Mouse (Mus musculus) kidney, embryonic 16.5 days (tissue): Measurements from ENCODE around the gene Nynrin. TPM values are rescaled to one million over a fixed set of nuclear protein-coding genes. Genes with fewer than 3 reads are reported as not detected.

ENCODE experiments used
- ATAC-seq: fragments of 200-750 bp; cut with Nextera tagmentation; 2 replicates; pipeline ENCODE4 v1.8.0; 2017; ENCODE audit warnings: moderate TSS enrichment; ENCODE audit not compliant: low FRiP score, low TSS enrichment
- H3K27ac ChIP-seq: fragments of 300-500 bp; sonication (generic); 2 replicates; pipeline ENCODE4 v1.5.1; 2014; ENCODE audit warnings: low read length
- H3K27me3 ChIP-seq: fragments of 300-500 bp; sonication (generic); 2 replicates; pipeline ENCODE4 v1.6.1; 2014; ENCODE audit warnings: low read length, control low read depth, mixed read lengths; ENCODE audit not compliant: insufficient read depth
- H3K36me3 ChIP-seq: fragments of 300-500 bp; sonication (generic); 2 replicates; pipeline ENCODE4 v1.6.1; 2014; ENCODE audit warnings: low read length, control low read depth, mixed read lengths; ENCODE audit not compliant: insufficient read depth
- H3K4me1 ChIP-seq: fragments of 300-500 bp; sonication (generic); 2 replicates; pipeline ENCODE4 v1.6.1; 2014; ENCODE audit warnings: low read length, control low read depth, mixed read lengths; ENCODE audit not compliant: insufficient read depth
- H3K4me2 ChIP-seq: fragments of 300-500 bp; sonication (generic); replicated peaks from 2 replicates; pipeline ENCODE4 v1.6.1; 2014; ENCODE audit warnings: low read depth, low read length
- H3K4me3 ChIP-seq: fragments of 300-500 bp; sonication (generic); 2 replicates; pipeline ENCODE4 v1.5.1; 2014; ENCODE audit warnings: mild to moderate bottlenecking, low read length
- H3K9ac ChIP-seq: fragments of 300-500 bp; sonication (generic); replicated peaks from 2 replicates; pipeline ENCODE4 v1.6.1; 2014; ENCODE audit warnings: low read length
- H3K9me3 ChIP-seq: fragments of 300-500 bp; sonication (generic); 2 replicates; pipeline ENCODE4 v1.6.1; 2016; ENCODE audit warnings: low read length, control low read depth
- WGBS: fragments of 180-500 bp; shearing (Covaris S2); extraction: QIAGEN DNeasy Blood & Tissue Kit; methylation state at CpG from one replicate; pipeline ENCODE4 v1.1.7; 2014; 5-methylcytosine and 5-hydroxymethylcytosine counted together
- polyA plus RNA-seq: library from polyadenylated mRNA; unstranded; fragments of >200 nt; fragmentation: Nextera tagmentation; extraction: Ambion mirVana; gene quantifications from 2 replicates; pipeline ENCODE4 v1.2.1, GENCODE M21; 2015

Nynrin gene
- polyA plus RNA-seq, 1 experiment from 2014 or later = 22.5 TPM

DNA sequence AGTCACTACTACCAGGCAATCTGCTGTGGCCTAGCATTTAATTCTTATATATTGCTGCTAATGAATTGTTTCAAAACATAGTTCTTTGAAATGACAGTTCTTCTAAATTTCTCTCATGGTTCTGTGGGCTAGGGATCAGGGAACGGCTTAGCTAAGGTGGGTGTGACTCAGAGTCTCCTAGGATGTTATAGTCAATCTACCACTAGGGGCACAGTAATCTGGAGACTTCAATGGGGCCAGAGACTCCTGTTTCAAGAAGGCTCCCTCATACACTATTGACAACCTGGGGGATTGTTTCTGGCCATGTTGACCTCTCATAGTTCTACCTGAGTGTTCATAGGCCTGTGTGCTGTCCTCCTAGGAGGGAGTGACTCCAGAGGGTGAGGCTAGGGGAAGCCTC is 51.7 kb downstream of the Nynrin start:
- H3K9ac ChIP-seq = no peak overlapping the region
- H3K4me1 ChIP-seq = peaks cover 7% of the 10 kb centered on the region
- no peaks in the 10 kb centered on the region for H3K9me3 ChIP-seq
- ATAC-seq = no peak
- H3K4me3 ChIP-seq = no peak overlapping the region
- H3K4me2 ChIP-seq = no peak overlapping the region
- H3K36me3 ChIP-seq = no peaks in the 10 kb centered on the region
- 35% methylated on average over 1 of the region's 1 CpGs for WGBS
- H3K27ac ChIP-seq = no peak overlapping the region
- H3K27me3 ChIP-seq = no peaks in the 10 kb centered on the region; the same call in 1 of the 2 replicates

DNA sequence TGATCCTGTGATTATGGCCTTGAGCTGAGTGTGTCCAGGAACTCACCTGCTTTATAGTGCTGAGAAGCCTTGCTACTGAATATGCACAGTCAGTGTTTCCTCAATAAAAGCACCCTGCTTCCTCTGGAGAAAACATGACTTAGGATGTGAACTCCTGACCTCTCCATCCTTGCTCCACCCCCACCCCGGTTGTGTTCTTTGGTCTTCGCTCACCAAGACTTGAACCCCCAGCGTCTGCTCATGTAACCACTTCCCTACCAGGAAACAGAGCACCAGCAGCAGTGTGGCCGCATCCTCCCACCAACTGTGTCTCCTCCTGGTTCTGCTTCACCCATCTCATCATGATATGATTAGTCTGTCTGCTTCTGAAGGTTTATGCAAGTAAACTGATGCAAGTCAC is 59.6 kb downstream of the Nynrin start:
- no peaks in the 10 kb centered on the region for H3K27me3 ChIP-seq
- H3K36me3 ChIP-seq = no peaks in the 10 kb centered on the region
- H3K27ac ChIP-seq = no peak overlapping the region
- no peak overlapping the region for H3K9ac ChIP-seq
- ATAC-seq = no peak
- H3K4me1 ChIP-seq = no peaks in the 10 kb centered on the region
- H3K9me3 ChIP-seq = no peaks in the 10 kb centered on the region
- no peak overlapping the region for H3K4me2 ChIP-seq
- 36% methylated on average over 4 of the region's 4 CpGs for WGBS
- no peak overlapping the region for H3K4me3 ChIP-seq

DNA sequence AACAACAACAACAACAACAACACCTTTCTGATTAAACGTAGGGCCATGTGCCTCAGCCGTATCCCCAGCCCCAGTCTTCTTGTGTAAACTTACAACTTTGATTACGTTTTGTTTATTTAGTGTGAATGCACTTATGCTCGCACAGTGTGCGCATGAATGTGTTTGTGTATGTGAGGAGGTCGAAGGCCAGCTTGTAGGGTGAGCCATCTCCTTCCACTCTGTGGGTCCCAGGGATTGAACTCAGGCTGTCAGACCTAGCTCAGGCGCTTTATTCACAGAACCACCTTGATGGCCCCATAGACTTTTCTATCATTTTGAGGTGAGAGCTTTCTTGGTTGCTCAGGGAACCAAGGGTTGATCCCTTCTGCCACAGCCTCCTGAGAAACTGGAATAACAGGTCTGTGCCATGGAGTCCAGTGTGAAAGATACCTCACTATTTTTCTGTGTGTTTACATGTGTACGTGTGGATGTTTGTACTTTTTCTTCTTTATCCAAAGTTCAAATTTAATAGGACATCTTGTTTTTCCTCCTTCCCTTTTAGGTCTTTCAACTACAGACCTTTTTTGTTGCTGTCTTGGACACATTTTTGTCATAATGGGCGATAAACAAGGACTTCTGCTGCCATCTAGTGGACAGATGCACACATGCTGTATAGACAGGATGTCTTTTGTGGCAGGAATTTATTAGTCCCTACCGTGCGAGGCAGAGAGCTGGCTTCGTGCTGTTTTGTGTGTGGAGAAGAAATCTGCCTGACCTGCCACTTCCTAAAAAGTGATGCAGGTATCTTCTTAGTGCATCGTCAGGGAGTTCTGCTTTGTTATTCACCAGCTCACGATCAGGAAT is 64.7 kb downstream of the Nynrin start:
- H3K9ac ChIP-seq = peak overlapping the region; percentile 38; the same call in 1 of the 2 replicates
- H3K4me1 ChIP-seq = no peaks in the 10 kb centered on the region
- no peak overlapping the region for H3K4me3 ChIP-seq
- H3K4me2 ChIP-seq = 0 out of 2 replicates have a peak overlapping the region, but pooled peaks have one; percentile 15
- ATAC-seq = peak; percentile 85
- H3K9me3 ChIP-seq = no peaks in the 10 kb centered on the region
- H3K36me3 ChIP-seq = no peaks in the 10 kb centered on the region
- H3K27me3 ChIP-seq = no peaks in the 10 kb centered on the region
- WGBS = 39% methylated on average over 14 of the region's 14 CpGs
- no peak overlapping the region for H3K27ac ChIP-seq

DNA sequence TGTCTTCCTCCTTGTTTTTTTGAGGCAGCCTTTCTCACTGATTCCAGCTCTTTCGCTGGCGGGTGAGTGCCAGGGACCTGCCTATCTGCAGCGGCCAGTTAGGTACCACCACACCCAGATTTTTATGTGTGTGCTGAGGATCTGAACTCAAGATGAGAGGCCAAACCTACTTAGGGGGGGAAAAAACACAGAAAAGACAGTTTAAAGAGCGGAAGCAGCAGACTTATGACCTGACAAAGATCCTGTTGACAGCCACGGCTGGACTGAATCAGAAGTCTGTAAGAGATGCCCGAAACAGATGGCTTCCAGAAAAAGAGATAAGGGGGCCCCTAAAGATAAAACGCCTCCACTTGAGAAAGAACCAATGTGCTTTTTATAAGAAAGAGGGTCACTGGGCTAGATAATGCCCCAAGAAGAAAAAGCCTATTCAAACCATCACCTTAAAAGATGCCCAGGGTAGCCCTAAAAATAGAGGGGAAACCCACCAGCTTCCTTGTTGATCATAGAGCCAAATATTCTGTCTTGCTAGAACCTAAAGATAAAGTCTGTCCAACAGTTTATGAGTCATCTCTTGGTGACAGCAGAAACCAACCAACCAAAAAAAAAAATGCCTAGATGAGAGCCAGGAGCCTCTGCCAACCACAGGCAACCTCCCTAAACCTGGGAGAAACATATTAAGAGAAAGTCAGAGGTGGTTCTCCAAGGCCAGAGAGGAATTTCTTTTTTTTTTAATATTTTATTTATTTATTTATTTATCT is 68.8 kb downstream of the Nynrin start:
- H3K36me3 ChIP-seq = no peaks in the 10 kb centered on the region
- H3K9ac ChIP-seq = no peak overlapping the region
- 53% methylated on average over 7 of the region's 7 CpGs for WGBS
- no peaks in the 10 kb centered on the region for H3K27me3 ChIP-seq
- no peak overlapping the region for H3K4me2 ChIP-seq
- no peak overlapping the region for H3K27ac ChIP-seq
- H3K9me3 ChIP-seq = no peaks in the 10 kb centered on the region
- no peak overlapping the region for H3K4me3 ChIP-seq
- no peak for ATAC-seq
- no peaks in the 10 kb centered on the region for H3K4me1 ChIP-seq

Other genes with a start within 250 kb of the Nynrin start
- 23.0 and 24.2 TPM in 2 replicates for gene Rec8, start 236.0 kb upstream of the Nynrin start, polyA plus RNA-seq
- 120 and 130 TPM in 2 replicates for gene Ipo4, start 218.1 kb upstream of the Nynrin start, polyA plus RNA-seq
- 1.5 and 1.6 TPM in 2 replicates for gene Gm49378, start 216.1 kb upstream of the Nynrin start, polyA plus RNA-seq
- gene Tm9sf1, start 210.2 kb upstream of the Nynrin start, polyA plus RNA-seq = 137 and 139 TPM in 2 replicates
- gene Tssk4, start 203.8 kb upstream of the Nynrin start, polyA plus RNA-seq = 1.1 and 1.3 TPM in 2 replicates
- gene Mdp1, start 193.5 kb upstream of the Nynrin start, polyA plus RNA-seq = 59.8 and 61.0 TPM in 2 replicates
- 74.1 and 74.2 TPM in 2 replicates for gene Gmpr2, start 182.1 kb upstream of the Nynrin start, polyA plus RNA-seq
- gene Nedd8, start 181.9 kb upstream of the Nynrin start, polyA plus RNA-seq = 514 and 521 TPM in 2 replicates
- 43.9 and 44.5 TPM in 2 replicates for gene Tinf2, start 172.2 kb upstream of the Nynrin start, polyA plus RNA-seq
- gene Tgm1, start 140.1 kb upstream of the Nynrin start, polyA plus RNA-seq = 2.9 and 3.0 TPM in 2 replicates
- 43.3 and 46.2 TPM in 2 replicates for gene Rabggta, start 131.7 kb upstream of the Nynrin start, polyA plus RNA-seq
- gene Dhrs1, start 108.3 kb upstream of the Nynrin start, polyA plus RNA-seq = 112 and 119 TPM in 2 replicates
- gene Nop9, start 108.3 kb upstream of the Nynrin start, polyA plus RNA-seq = 40.6 and 41.9 TPM in 2 replicates
- gene Cideb, start 95.6 kb upstream of the Nynrin start, polyA plus RNA-seq = 21.1 and 21.3 TPM in 2 replicates
- 0.41 and 0.45 TPM in 2 replicates for gene Ltb4r2, start 92.6 kb upstream of the Nynrin start, polyA plus RNA-seq
- gene Ltb4r1, start 88.0 kb upstream of the Nynrin start, polyA plus RNA-seq = 0.54 and 0.92 TPM in 2 replicates
- 16.7 and 19.7 TPM in 2 replicates for gene Adcy4, start 69.9 kb upstream of the Nynrin start, polyA plus RNA-seq
- gene Ripk3, start 65.1 kb upstream of the Nynrin start, polyA plus RNA-seq = 39.3 and 43.4 TPM in 2 replicates
- gene Nfatc4, start 30.9 kb upstream of the Nynrin start, polyA plus RNA-seq = 38.2 and 38.7 TPM in 2 replicates
- gene Cbln3, start 30.4 kb downstream of the Nynrin start, polyA plus RNA-seq = 0.42 and 0.74 TPM in 2 replicates
- gene Khnyn, start 30.9 kb downstream of the Nynrin start, polyA plus RNA-seq = 18.7 and 19.3 TPM in 2 replicates
- 71.1 and 75.8 TPM in 2 replicates for gene Sdr39u1, start 46.3 kb downstream of the Nynrin start, polyA plus RNA-seq
- 2.0 and 2.3 TPM in 2 replicates for gene Cma1, start 90.7 kb downstream of the Nynrin start, polyA plus RNA-seq
- not detected in 2 replicates for gene Cma2, start 97.0 kb downstream of the Nynrin start, polyA plus RNA-seq
- gene Mcpt1, start 164.0 kb downstream of the Nynrin start, polyA plus RNA-seq = not detected in 2 replicates
- not detected in 2 replicates for gene Mcpt9, start 176.5 kb downstream of the Nynrin start, polyA plus RNA-seq
- gene Mcpt2, start 188.0 kb downstream of the Nynrin start, polyA plus RNA-seq = 0.15 TPM in 1 of 2 replicates, not detected in the other
- not detected in 2 replicates for gene Mcpt4, start 208.3 kb downstream of the Nynrin start, polyA plus RNA-seq
- 0.22 and 0.52 TPM in 2 replicates for gene Mcpt8, start 231.3 kb downstream of the Nynrin start, polyA plus RNA-seq
- gene Ctsg, start 248.6 kb downstream of the Nynrin start, polyA plus RNA-seq = not detected in 2 replicates